Mouse (Mus musculus): Measurements from ENCODE around the gene Fam219b.

Gene Fam219b

DNA sequence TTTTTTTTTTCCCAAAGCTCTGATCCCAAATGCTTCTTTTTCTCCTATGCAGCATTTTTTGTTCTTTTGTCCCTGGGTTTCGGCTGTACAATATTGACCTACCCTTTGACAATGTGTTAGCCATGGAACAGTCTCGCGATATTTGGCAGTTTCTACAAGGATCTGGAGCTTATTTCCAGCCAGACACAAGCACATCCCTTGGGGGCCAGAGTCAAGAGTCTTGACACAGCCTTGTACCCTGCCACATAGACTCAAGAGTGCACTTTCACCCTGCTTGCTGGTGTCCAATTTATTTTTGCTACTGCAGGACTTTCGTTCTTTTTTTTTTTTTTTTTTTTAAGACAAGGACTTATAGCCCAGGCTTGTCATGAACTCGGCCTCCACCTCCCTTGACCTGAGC lies 966 bp upstream of the Fam219b start:
- WGBS: 73% methylated on average over 5 of the region's 5 CpGs

DNA sequence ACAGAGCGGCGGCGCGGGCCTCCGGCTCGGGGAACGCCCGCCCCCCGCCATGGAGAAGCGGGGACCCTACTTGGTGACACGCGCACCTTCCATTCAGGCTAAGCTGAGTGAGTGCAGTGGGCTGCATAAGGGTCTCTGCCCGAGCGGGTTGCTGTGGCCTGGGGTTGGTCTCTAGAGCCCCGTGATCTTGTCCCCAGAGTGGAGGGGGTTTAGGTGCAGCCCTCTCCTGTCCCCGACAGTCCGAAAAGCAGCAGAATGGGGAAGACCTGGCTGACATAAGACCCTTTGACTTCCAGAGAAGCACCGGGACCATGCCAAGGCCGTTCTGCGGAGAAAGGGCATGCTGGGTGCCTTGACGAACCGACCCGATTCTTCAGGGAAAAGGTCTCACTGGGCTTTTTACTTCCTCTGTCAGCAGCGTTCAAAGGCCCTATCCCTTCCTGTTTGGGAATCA lies 427 bp downstream of the Fam219b start:
- under 1% methylated on average over 24 of the region's 24 CpGs for WGBS

- 68% methylated on average over 2 of the region's 2 CpGs for WGBS
Observed at GRCm38 (mm10) chr9:57539550-57539949, 2.2 kb downstream of the Fam219b start.

DNA sequence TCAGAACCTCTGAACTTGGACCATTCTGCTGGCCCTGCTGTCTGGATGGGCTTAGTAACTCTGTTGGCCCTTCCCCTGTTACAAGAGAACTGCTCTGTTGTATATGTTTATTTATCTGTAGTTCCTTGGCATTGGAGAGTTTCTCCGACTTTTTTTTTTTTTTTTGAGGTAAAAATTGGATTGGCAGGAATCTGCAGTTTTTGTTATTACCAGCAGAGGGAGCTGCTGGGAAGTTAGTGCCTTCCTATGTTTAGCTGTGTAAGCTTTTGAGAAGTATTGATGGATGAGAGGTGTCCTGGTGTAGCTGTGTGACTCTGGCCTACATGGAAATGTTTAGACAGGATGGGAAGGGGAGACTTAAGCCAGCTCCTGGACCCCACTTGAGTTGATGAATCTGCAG lies 4.0 kb downstream of the Fam219b start:
- WGBS: 0% methylated on average over 1 of the region's 1 CpGs

- WGBS: 38% methylated on average over 3 of the region's 3 CpGs
Observed at GRCm38 (mm10) chr9:57543951-57544350, 6.6 kb downstream of the Fam219b start.

DNA sequence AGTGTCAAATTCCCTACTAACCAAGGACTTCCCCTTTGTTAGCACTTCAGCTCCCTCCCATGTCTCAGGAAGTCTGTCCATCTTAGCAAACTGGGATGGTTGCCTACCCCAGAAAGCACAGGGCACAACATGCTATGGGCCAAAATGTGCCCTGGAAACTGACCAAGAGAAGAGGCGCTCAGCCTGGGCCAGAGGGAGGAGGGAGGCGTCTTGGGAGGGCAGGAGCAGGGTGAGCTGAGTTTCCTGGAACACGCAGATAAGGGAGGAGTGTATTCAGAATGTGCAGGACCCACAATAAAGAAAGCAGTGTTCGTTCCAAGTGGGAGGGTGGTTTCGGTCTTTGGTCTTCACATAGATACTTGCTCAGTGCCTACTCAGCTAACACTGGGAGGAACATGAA lies 10.0 kb downstream of the Fam219b start:
- 55% methylated on average over 5 of the region's 5 CpGs for WGBS

DNA sequence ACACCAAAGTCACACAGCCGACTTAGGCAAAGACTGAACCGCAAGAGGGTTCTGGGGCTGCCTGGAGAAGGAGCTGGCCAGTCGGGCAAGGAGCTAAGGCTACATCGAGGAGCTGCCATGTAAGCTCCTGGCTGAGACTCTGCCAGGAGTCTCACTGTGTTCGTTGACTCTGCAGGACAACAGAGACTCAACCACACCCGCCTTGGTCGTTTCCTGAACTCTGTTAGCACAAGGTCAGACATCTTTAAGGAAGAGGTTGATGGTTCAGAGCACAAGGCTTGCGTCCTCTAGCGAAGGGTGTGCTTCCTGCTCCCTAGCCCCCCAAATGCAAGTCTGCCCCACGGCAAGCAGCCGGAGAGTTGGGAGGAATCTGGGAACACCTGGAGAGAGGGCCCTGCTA lies 10.5 kb downstream of the Fam219b start:
- WGBS: 85% methylated on average over 11 of the region's 11 CpGs

DNA sequence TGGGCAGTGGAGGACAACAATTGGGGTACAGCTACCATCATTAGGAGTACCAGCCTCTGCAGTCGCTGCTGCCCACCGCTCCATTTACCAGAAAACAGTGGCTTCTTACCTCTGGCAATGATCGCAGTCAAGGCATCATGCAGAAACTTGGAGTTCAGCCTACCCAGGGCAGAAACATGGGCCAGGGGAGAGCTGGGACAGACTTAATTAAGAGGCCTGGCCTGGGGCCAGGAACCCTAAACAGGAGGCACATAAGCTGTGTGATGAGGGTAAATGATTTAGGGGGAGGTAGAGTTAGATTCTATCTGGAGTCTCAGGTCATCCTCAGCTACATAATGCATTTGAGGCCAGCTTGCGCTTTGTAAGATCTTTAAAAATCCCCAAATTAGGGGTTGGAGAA lies 11.9 kb downstream of the Fam219b start:
- 68% methylated on average over 4 of the region's 4 CpGs for WGBS

DNA sequence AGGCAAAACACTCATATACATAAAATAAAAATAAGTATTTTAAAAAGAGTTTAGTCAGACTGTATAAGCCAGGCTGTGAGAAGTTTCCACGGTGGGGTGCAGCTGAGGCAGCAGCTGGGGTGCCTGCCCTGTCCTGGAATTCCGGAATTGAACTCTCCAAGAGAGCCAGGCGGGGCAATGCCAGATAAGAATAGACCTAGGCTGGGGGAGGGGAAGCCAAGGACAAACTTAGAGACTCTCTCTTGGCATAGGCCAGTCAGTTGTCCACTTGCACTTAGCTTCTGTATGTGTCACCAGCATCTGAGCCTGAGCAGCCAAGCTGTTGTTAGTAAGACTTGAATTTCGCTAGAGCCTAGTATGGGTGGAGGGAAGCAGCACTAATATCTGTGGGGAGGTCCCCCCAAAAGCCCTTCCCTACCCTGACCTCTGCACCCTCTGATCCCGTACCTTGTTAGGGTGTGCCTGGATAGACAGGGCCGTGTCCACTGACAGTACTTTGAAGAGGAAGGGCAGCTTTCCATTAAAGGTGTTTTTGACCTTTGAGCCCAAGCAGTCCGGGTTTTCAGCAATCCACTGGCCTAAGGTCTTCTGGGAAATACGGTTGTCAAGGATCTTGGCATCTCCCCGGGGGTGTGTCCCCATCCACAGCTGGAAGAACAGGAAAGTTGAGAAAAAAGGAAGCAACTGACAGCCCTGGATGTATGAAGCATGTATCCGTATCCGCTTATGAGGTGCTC lies 13.0 kb downstream of the Fam219b start:
- 86% methylated on average over 11 of the region's 11 CpGs for WGBS

DNA sequence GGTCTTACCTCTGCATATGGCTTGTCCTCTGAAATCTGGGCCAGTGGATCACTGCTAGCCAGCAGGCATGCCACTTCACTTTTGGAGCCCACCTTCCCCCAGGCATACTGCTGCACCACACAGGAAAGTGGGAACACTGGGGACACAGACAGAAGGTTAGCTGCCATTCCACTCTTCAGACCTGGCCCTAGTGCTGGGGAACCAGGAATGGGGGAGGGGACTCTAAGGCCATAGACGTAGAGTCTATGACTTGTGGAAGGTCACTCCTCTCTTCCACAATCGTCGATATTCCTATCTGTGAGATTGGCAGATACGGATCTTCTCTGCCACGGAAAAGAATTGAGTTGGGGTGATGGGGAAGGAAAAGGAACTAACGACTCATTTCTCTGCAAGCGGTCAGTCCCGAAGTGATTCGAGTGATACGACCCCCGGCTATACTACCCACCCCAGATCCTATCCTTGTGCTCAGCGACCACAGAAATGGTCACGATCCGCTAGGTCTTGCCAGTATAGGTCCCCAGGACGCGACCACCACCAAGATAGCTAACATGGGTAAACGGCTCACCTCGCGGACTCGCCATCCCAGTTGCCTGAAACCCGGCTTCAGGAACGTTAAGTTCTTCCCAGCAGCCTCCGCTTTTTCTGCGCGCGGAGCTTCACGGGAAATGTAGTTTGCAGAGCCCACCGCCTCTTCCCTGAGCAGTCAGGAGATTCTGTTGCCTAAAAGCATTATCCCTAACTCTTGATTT lies 15.0 kb downstream of the Fam219b start, which contains the start of gene Mpi:
Mpi (minus strand) TSS at position 625 of the 749 bp plus-strand sequence.
- under 1% methylated on average over 28 of the region's 28 CpGs for WGBS

DNA sequence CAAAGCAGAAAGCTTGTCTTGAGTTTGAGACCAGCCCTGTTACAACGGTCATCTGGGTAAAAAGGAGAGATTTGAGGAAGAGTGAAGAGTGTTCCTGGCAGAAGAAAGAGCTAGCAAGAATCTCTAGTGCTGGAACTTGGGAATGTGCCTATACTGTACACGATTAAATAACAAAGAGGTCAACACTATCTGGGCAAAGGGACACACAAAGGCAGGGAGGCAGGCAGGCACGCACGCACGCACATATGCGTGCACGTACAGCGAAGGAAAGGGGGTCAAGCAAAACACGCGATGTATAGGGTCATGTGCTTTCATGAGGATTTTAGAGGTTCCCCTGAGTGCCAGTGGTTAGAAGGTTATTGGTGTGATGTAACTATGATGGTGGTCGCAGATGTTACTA lies 15.8 kb downstream of the Fam219b start:
- 80% methylated on average over 11 of the region's 11 CpGs for WGBS

GRCm38 (mm10) chr9:57554753-57555152 lies 17.4 kb downstream of the Fam219b start:
- WGBS: 78% methylated on average over 3 of the region's 3 CpGs

DNA sequence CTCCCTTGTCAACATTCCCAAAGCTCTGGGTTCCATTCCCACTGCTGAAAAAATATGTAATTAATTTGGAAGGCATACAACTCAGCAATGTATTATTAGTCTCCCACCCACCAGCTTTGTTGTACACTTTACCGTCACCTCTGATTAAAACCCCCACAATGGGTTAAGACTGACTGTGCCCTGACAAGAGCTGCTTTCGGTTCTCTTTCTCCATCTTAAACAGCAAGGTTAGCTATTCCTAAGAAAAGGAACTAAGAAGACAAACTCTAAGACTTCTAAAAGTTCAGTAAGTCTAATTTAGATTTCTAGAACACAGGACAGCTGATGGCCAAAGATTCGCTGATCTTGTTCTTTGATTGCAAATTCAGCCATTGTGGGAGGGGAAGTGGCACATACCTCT lies 19.9 kb downstream of the Fam219b start:
- 75% methylated on average over 3 of the region's 3 CpGs for WGBS

- 88% methylated on average over 4 of the region's 4 CpGs for WGBS
Observed at GRCm38 (mm10) chr9:57558625-57559024, 21.3 kb downstream of the Fam219b start.

- 84% methylated on average over 2 of the region's 2 CpGs for WGBS
Observed at GRCm38 (mm10) chr9:57559568-57559967, 22.2 kb downstream of the Fam219b start.

GRCm38 (mm10) chr9:57560263-57560662 lies 22.9 kb downstream of the Fam219b start:
- 12% methylated on average over 7 of the region's 7 CpGs for WGBS

DNA sequence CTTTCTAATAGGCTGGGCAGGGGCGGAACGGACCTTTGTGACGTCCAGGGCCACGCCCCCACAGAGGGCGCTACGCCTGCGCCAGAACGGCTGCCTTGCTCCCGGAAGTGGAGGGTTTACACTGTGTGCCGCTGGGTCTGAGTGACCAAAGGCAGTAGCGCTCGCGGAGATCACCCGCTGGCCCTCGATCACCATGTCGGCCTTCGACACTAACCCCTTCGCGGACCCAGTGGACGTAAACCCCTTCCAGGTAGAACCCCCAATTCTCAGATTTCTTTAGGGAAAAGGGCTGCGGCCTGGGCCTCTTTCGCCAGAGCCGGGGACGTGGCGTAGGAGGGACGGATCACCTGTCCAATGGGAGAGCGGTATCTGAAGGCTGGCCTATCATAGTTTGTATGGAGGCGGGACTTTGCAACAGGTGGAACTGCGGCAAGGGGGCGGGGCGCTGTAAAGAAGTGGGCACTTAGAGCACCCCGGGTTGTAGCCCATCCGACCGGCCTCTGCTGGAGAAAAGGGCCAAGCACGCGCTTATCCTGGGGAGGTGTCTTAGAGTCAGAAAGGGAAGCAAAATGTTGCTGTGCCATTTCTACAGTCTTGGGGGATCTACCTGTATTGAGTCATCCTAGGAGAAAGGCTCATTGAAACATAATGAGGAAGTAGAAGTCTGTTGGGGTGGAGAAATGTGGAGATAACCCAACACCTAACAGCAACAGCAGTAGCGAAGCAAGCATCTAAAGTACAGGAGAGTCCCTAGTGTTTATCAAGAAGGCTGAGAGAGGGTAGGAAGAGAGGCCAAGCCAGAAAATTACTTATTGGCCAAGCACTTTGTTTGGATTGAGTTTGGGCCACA lies 23.8 kb downstream of the Fam219b start, which contains the start of gene Scamp2:
Scamp2 (plus strand) TSS at position 83 of the 850 bp plus-strand sequence.
- WGBS: 1% methylated on average over 37 of the region's 37 CpGs

DNA sequence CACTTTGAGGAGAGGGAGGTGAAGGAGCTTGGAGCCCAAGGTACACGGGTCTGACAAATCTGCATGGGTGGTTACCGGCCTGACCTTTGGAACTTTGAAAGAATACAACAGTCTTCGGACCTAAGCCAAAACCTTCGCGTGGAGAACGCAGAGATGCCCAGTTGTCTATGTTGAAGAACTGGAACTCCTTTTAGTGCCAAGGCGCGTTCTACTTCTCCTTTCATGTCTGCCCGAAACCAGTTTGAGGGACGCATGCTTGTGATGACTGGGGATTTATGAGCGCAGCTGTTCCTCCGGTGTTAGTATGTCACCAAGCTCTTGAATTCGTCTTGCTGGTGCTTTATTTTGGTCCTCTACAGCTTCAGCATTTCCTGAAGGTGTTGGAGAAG lies 24.4 kb downstream of the Fam219b start:
- 66% methylated on average over 13 of the region's 13 CpGs for WGBS

- WGBS: 30% methylated on average over 4 of the region's 4 CpGs
Observed at GRCm38 (mm10) chr9:57562896-57563372, 25.6 kb downstream of the Fam219b start.

GRCm38 (mm10) chr9:57564609-57565008 lies 27.3 kb downstream of the Fam219b start:
- 86% methylated on average over 6 of the region's 6 CpGs for WGBS

GRCm38 (mm10) chr9:57565741-57566221 lies 28.5 kb downstream of the Fam219b start:
- 16% methylated on average over 10 of the region's 10 CpGs for WGBS

- WGBS: 68% methylated on average over 8 of the region's 8 CpGs
Observed at GRCm38 (mm10) chr9:57566846-57567245, 29.5 kb downstream of the Fam219b start.

Data from cerebral cortex, adult 2 months (tissue).